Mouse (Mus musculus) embryo, embryonic 11.5 days (tissue): ENCODE results near the gene Samhd1.

Source experiments
- DNase-seq: peaks from one replicate; pipeline ENCODE4 v3.0.0-alpha.2; 2012; ENCODE audit warnings: low read depth, low spot score

Gene Samhd1

DNA sequence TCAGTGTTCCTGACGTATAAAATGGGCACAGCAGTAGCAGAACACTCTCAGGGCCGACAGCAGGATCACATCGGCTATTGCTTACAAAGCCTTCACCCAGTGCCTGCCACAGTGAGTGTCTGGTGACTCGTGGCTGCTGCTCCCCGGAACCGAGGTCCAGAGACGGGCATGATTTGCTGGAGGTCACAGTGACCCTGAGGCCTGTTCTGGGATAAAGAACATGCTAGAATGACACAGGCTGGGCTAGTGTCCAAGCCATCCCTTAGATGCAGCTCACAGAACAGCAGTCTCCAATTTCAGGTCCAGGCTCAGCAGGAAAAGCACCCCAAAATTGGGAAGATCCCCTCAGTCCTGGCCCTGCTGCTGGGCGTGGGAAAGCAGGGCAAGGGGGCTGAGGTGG, 80.8 kb downstream of the Samhd1 start:
- DNase-seq: no peak

DNA sequence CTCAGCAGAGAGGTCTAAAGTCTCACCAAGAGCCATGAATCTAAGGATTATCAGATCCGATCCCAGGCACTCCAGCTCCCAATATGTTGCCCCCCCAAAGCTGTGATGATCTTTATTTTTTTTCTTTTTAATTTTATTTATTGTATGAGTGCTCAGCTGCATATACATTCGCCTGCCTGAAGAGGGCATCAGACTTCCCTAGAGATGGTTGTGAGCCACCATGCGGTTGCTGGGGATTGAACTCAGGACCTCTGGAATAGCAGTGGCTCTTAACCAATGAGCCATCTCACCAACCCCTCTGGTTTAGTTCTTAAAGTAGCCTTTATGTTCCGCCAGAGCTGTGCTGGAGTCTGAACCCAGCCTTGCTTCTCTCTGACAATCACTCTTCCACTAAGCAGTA, 81.3 kb downstream of the Samhd1 start:
- DNase-seq: no peak

DNA sequence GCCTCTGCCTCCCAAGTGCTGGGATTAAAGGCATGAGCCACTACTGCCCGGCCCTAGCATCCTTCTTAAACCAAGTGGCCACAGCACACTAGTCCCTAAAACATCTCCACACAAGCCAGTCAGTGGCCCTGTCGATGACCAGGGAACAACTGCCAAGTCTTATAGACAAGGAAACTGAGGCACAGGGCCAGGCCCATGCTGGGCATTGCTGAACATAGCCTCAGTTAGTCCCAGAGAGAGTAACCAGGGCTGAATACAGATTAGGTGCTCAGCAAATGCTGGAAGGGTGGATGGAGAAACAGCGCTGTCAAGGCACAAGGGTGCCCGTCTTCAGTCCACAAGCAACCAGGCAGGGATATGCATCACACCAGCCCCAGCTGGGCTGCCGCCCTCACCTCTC, 81.9 kb downstream of the Samhd1 start:
- DNase-seq: no peak

DNA sequence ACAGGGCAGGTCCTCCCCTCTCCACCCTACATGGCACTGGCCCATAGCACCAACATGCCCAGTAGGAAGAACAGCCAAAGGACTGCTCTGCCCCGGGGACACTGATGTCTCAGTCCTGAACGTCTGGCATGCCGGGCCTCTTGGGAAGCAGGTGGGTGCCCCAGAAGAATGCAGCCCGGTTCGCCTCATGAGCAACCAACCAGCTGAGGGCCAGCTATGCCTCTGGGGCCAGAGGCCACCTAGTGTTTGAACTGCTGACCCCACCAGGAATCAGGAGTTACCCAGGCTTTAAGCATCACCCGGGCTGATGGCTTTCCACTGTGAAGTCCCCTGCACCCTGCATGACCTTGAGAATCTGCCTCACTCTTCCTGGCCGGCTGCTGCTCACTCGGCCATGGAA, 82.6 kb downstream of the Samhd1 start:
- no peak for DNase-seq

DNA sequence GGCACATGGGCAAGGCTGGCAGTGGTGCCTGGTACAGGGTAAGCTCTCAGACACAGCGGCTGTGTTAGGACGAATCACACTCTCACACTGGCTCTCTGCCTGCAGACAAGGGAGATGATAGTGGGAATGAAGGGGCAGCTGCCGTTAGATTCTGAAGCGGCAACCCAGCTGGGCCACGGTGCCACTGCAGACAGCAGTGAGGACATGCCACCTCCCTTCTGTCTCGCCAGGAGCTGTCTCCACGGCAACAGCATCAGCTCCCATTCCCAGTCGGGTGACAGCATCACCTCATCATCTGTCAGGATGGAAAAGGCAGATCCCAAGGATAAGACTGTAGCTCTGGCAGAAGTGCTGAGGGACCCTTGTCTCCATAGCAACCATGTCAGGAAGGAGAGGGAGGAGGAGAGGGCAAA, 85.2 kb downstream of the Samhd1 start:
- no peak for DNase-seq

DNA sequence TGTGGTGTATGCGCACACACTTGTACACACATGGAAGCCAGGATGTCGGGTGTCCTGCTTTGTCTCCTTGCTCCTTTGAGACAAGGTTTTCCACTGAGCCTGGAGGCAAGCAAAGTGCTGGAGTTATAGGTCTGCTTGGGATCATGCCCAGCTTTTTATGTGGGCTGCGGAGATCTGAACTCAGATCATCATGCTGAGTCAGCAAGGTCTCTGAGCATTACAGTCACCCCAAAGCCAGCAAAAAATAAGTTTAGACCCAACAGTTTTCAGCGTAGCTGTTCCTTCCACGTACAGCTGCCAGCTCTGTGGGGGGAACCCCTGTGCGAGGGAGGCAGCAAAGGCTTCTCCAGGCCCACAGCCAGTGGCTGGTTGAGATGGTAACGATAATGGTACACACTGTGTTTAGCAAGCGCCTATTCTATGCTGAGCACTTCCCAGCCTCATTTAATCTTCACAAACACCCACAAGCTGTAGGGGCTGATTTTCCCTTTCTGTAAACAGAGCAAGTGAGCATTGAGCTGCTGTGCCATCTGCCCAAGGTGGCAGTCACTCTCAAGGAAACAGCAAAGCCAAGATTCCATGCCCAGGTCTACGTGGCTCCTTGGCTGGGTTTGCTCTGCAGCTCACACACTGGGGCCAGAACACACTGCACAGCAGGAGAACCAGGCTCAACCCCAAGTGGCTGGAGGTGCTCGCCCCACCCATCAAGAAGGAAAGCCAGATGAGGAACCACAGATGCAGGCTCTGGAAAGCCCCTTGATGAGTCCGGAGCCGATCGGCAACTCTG, 86.5 kb downstream of the Samhd1 start:
- no peak for DNase-seq
